Mouse (Mus musculus) hindbrain, embryonic 16.5 days (tissue): Measurements from ENCODE around the gene Pik3r6. TPM values are rescaled to one million over a fixed set of nuclear protein-coding genes. Genes with fewer than 3 reads are reported as not detected.

Experiments
- ATAC-seq: fragments of 200-750 bp; cut with Nextera tagmentation; 2 replicates; pipeline ENCODE4 v1.8.0; 2017; ENCODE audit warnings: moderate TSS enrichment, moderate library complexity
- H3K27ac ChIP-seq: fragments of 300-500 bp; sonication (generic); 2 replicates; pipeline ENCODE4 v1.5.1; 2014; ENCODE audit warnings: low read depth, mild to moderate bottlenecking, control low read depth, low read length, moderate library complexity
- H3K27me3 ChIP-seq: fragments of 300-500 bp; sonication (generic); replicated peaks from 2 replicates; pipeline ENCODE4 v1.6.1; 2014; ENCODE audit warnings: low read length; ENCODE audit not compliant: control insufficient read depth, insufficient read depth
- H3K36me3 ChIP-seq: fragments of 300-500 bp; sonication (generic); 2 replicates; pipeline ENCODE4 v1.6.1; 2014; ENCODE audit warnings: mild to moderate bottlenecking, low read length, moderate library complexity, mixed read lengths; ENCODE audit not compliant: control insufficient read depth, insufficient read depth
- H3K4me1 ChIP-seq: fragments of 300-500 bp; sonication (generic); 2 replicates; pipeline ENCODE4 v1.6.1; 2014; ENCODE audit warnings: low read depth, low read length; ENCODE audit not compliant: control insufficient read depth, insufficient read depth
- H3K4me2 ChIP-seq: fragments of 300-500 bp; sonication (generic); 2 replicates; pipeline ENCODE4 v1.6.1; 2014; ENCODE audit warnings: mild to moderate bottlenecking, low read length, control low read depth, moderate library complexity
- H3K4me3 ChIP-seq: fragments of 300-500 bp; sonication (generic); 2 replicates; pipeline ENCODE4 v1.5.1; 2014; ENCODE audit warnings: mild to moderate bottlenecking, low read length, control low read depth, moderate library complexity
- H3K9ac ChIP-seq: fragments of 300-500 bp; sonication (generic); 2 replicates; pipeline ENCODE4 v1.6.1; 2014; ENCODE audit warnings: low read depth, mild to moderate bottlenecking, control low read depth, low read length, moderate library complexity
- H3K9me3 ChIP-seq: fragments of 300-500 bp; sonication (generic); 2 replicates; pipeline ENCODE4 v1.6.1; 2014; ENCODE audit warnings: mild to moderate bottlenecking, low read length, moderate library complexity; ENCODE audit not compliant: control insufficient read depth
- WGBS: fragments of 180-500 bp; shearing (Covaris S2); extraction: QIAGEN DNeasy Blood & Tissue Kit; methylation state at CpG from one replicate; pipeline ENCODE4 v1.1.7; 2014; 5-methylcytosine and 5-hydroxymethylcytosine counted together
- polyA plus RNA-seq: library from polyadenylated mRNA; unstranded; fragments of >200 nt; fragmentation: Nextera tagmentation; extraction: Ambion mirVana; gene quantifications from 2 replicates; pipeline ENCODE4 v1.2.1, GENCODE M21; 2015

Pik3r6 gene
- polyA plus RNA-seq, 1 experiment from 2014 or later: 2.1 TPM

DNA sequence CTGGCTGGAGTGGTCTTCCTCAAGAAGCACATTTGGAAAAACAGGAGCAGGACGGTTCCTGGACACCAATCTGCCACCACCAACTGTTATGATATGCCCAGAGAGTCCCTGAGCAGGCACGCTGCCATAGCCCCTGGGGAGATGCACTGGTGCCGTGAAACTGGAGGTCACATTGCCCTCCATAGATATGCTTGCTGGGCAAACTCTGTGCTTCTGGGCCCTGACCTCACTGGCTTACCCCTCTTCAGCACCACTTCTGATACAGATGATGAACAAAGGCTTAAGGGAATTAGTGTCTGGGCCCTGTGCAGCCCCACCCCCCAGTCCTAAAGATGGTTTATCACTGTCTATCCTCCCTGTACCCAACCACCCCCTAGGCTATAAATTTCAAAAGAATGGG, 90.4 kb downstream of the Pik3r6 start:
- ATAC-seq: no peak
- no peaks in the 10 kb centered on the region for H3K9me3 ChIP-seq
- no peak overlapping the region for H3K27ac ChIP-seq
- WGBS: 54% methylated on average over 3 of the region's 3 CpGs
- no peak overlapping the region for H3K9ac ChIP-seq
- H3K4me1 ChIP-seq: no peaks in the 10 kb centered on the region
- H3K4me3 ChIP-seq: no peak overlapping the region
- H3K4me2 ChIP-seq: no peak overlapping the region
- H3K27me3 ChIP-seq: no peaks in the 10 kb centered on the region
- no peaks in the 10 kb centered on the region for H3K36me3 ChIP-seq

DNA sequence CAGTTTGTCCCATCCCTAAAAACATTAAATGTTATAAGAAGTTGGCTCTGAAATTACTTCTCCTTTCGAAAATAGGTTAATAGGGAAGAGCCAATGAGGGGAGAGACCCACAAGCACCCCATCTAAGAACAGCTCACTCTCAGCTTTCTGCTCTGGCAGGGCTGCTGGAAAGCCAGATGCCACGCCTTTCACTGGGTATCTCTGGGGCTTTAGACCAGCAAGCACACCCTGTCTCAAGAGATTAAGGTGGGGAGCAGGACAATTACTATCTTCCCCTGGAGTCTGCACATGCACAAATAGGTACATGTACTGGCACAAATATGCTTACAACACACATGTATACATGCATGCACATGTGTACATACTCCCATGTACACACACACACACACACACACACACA, 95.1 kb downstream of the Pik3r6 start:
- Histone ChIP-seq H3K4me2 (no peak overlapping the region), H3K27ac (no peak overlapping the region), H3K4me1 (peaks cover 3% of the 10 kb centered on the region; the same call in 1 of the 2 replicates), H3K9me3 (no peaks in the 10 kb centered on the region), H3K4me3 (no peak overlapping the region), H3K27me3 (no peaks in the 10 kb centered on the region), H3K9ac (no peak overlapping the region), H3K36me3 (no peaks in the 10 kb centered on the region)
- 88% methylated on average over 2 of the region's 2 CpGs for WGBS
- ATAC-seq: no peak

DNA sequence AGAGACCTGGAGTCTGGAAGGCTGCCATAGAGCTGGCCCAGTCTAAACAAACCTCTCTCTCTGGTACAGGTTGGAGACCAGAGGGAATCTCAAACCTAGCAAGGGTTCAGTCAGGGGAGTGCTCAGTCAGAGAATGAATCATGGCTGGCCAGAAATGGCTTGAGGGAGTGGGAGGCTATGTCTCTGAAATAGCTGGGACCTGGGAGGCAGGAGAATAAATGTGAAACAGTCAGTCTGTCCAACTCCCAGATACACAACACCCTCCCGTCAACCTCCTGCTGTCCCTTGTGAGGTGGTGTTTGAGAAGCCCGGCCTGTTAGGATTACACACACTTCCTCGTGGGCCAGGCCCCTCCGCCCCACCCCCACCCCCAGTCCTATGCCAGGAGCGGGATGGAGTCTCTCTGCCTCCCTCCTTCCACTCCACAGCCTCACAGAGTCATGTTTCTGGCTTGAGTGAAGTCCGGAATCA, 97.8 kb downstream of the Pik3r6 start:
- Histone ChIP-seq H3K36me3 (no peaks in the 10 kb centered on the region), H3K27me3 (no peaks in the 10 kb centered on the region), H3K4me3 (no peak overlapping the region), H3K9ac (no peak overlapping the region), H3K27ac (no peak overlapping the region), H3K4me1 (peaks cover 3% of the 10 kb centered on the region; the same call in 1 of the 2 replicates), H3K4me2 (no peak overlapping the region), H3K9me3 (no peaks in the 10 kb centered on the region)
- WGBS: 50% methylated on average over 6 of the region's 6 CpGs
- ATAC-seq: no peak

GRCm38 (mm10) chr11:68601486-68601991, 98.7 kb downstream of the Pik3r6 start:
- Histone ChIP-seq H3K27ac (no peak overlapping the region; the same call in 1 of the 2 replicates), H3K9ac (no peak overlapping the region), H3K4me3 (no peak overlapping the region), H3K36me3 (no peaks in the 10 kb centered on the region), H3K4me1 (peaks cover 3% of the 10 kb centered on the region; the same call in 1 of the 2 replicates), H3K4me2 (no peak overlapping the region), H3K9me3 (no peaks in the 10 kb centered on the region), H3K27me3 (no peaks in the 10 kb centered on the region)
- peak; percentile 63; the same call in 1 of the 2 replicates for ATAC-seq
- 20% methylated on average over 9 of the region's 9 CpGs for WGBS

Other genes with a start within 250 kb of the Pik3r6 start
- gene Ntn1, start 102.2 kb upstream of the Pik3r6 start, polyA plus RNA-seq: 13.3 and 21.7 TPM in 2 replicates
- gene Pik3r5, start 70.9 kb upstream of the Pik3r6 start, polyA plus RNA-seq: 0.26 and 0.44 TPM in 2 replicates
- 0.07 and 0.08 TPM in 2 replicates for gene Mfsd6l, start 53.2 kb downstream of the Pik3r6 start, polyA plus RNA-seq
- gene Ccdc42, start 84.0 kb downstream of the Pik3r6 start, polyA plus RNA-seq: 0.36 TPM in 1 of 2 replicates, not detected in the other
- 94.9 and 104 TPM in 2 replicates for gene Myh10, start 188.5 kb downstream of the Pik3r6 start, polyA plus RNA-seq